Mouse (Mus musculus) heart, postnatal 4 days (tissue): ENCODE results near the gene Gm48552. TPM values are rescaled to one million over a fixed set of nuclear protein-coding genes. Genes with fewer than 3 reads are reported as not detected.

Source experiments
- DNase-seq: peaks from one replicate; pipeline ENCODE4 v3.0.0; 2021
- total RNA-seq, 2 experiments: library from RNA; stranded (reverse); gene quantifications; 2 replicates each; pipeline ENCODE4 v1.2.3; 2021

Gene Gm48552
- total RNA-seq, 2 experiments from 2014 or later: 0.72 to 0.98 TPM

GRCm38 (mm10) chr10:81362336-81362949 lies 26.4 kb upstream of the Gm48552 start:
- no peak for DNase-seq

GRCm38 (mm10) chr10:81363436-81364346 lies 25.1 kb upstream of the Gm48552 start:
- peak; percentile 74 for DNase-seq

GRCm38 (mm10) chr10:81364666-81365065 lies 24.1 kb upstream of the Gm48552 start:
- DNase-seq: peak; percentile 61

- DNase-seq: no peak
Measured at GRCm38 (mm10) chr10:81365073-81365472, 23.7 kb upstream of the Gm48552 start.

- no peak for DNase-seq
Measured at GRCm38 (mm10) chr10:81365672-81366476, 22.9 kb upstream of the Gm48552 start, which contains the start of gene 4930404N11Rik. 4930404N11Rik (minus strand) TSS chr10:81365816.

GRCm38 (mm10) chr10:81366477-81367206 lies 22.2 kb upstream of the Gm48552 start:
- DNase-seq: no peak

- no peak for DNase-seq
Measured at GRCm38 (mm10) chr10:81367207-81367495, 21.7 kb upstream of the Gm48552 start.

- DNase-seq: no peak
Measured at GRCm38 (mm10) chr10:81375322-81375721, 13.5 kb upstream of the Gm48552 start.

GRCm38 (mm10) chr10:81376561-81377361 lies 12.0 kb upstream of the Gm48552 start:
- DNase-seq: no peak

GRCm38 (mm10) chr10:81377362-81377664 lies 11.5 kb upstream of the Gm48552 start:
- no peak for DNase-seq

- no peak for DNase-seq
Measured at GRCm38 (mm10) chr10:81377793-81378552, 10.8 kb upstream of the Gm48552 start, which contains the start of gene Fzr1. Fzr1 (minus strand) TSS chr10:81378516.

GRCm38 (mm10) chr10:81378553-81379182 lies 10.1 kb upstream of the Gm48552 start:
- DNase-seq: peak; percentile 100

GRCm38 (mm10) chr10:81379183-81379553 lies 9.6 kb upstream of the Gm48552 start:
- DNase-seq: no peak

- DNase-seq: no peak
Measured at GRCm38 (mm10) chr10:81379809-81380378, 8.9 kb upstream of the Gm48552 start.

GRCm38 (mm10) chr10:81382039-81382438 lies 6.8 kb upstream of the Gm48552 start:
- peak; percentile 57 for DNase-seq

- peak; percentile 100 for DNase-seq
Measured at GRCm38 (mm10) chr10:81383802-81384604, 4.8 kb upstream of the Gm48552 start, which contains the start of the genes Dohh and Gm48551. Dohh (plus strand) TSS chr10:81384428. Gm48551 (plus strand) TSS chr10:81384466.

GRCm38 (mm10) chr10:81384605-81384982 lies 4.2 kb upstream of the Gm48552 start:
- DNase-seq: no peak

- no peak for DNase-seq
Measured at GRCm38 (mm10) chr10:81385603-81386306, 3.0 kb upstream of the Gm48552 start.
